Mouse (Mus musculus) ES-E14 (cell line): Measurements from ENCODE around the gene Ufd1.

Experiments
- CHD2 ChIP-seq: IDR thresholded peaks from 2 replicates; pipeline ENCODE4 v1.6.1; 2014; ENCODE audit warnings: mild to moderate bottlenecking, low read depth, low read length, inconsistent platforms
- HCFC1 ChIP-seq: IDR thresholded peaks from 2 replicates; pipeline ENCODE4 v1.6.1; 2012; ENCODE audit warnings: low read length, inconsistent platforms, borderline replicate concordance; ENCODE audit not compliant: insufficient read depth
- MAFK ChIP-seq: IDR thresholded peaks from 2 replicates; pipeline ENCODE4 v1.6.1; 2014; ENCODE audit warnings: mild to moderate bottlenecking, low read depth, low read length, inconsistent platforms; ENCODE audit not compliant: insufficient read depth
- ZC3H11A ChIP-seq: IDR thresholded peaks from 2 replicates; pipeline ENCODE4 v1.6.1; 2012; ENCODE audit warnings: low read depth, mild to moderate bottlenecking, inconsistent platforms, low read length, borderline replicate concordance
- ZNF384 ChIP-seq: IDR thresholded peaks from 2 replicates; pipeline ENCODE4 v1.6.1; 2012; ENCODE audit warnings: low read depth, low read length, inconsistent platforms

- TF ChIP-seq CHD2: no peak
- no peak for TF ChIP-seq ZNF384
- TF ChIP-seq HCFC1: no peak
- no peak for TF ChIP-seq MAFK
- TF ChIP-seq ZC3H11A: no peak
These were observed 42.1 kb upstream of the Ufd1 start for GRCm38 (mm10) chr16:18769501-18769900.
